Mouse (Mus musculus): Measurements from ENCODE around the gene Rnf114.

The Rnf114 gene

DNA sequence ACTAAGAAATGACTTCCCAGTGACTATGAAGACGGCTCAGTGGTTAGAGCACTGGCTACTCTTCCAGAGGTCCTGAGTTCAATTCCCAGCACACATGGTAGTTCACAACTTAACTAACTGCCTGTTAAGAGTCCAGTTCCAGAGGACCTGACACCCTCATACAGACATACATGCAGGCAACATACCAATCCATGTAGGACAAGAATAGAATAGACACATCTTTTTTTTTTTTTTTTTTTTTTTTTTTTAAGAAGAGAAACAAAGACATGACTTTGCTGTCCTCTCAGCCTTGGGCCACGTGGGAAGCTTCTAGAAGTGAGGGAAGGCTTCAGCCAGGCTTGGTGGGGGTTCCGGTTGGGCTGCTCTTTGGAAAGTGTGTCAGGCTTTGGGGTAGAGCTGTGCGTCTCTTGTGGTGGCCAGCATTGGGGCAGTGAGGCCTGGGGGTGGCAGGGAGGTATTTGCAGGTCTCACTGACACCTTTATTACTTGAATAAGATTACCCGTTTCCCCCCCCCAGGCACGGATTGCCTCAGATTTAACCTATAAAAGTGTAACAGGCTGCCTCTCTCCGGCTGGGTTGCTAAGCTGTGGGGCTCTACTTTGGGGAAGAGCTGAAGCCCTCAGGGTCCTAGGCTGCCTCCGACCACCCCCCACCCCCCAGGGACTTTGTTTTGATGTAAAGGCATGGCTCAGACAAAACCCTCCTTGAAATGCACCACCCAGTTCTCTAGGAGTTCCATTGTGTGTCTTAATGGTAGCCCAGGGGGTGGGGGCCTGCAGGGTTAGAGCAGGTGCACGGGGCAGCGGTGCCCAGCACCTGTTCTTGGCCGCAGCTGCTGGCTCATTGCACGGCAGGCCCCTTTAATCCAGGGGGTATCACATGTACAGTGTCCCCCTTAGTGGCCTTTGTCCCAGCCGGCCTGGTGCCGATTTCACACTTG, 47.4 kb downstream of the Rnf114 start:
- DNase-seq (ENCODE audit: low spot score in 2 of 2), result no peak

DNA sequence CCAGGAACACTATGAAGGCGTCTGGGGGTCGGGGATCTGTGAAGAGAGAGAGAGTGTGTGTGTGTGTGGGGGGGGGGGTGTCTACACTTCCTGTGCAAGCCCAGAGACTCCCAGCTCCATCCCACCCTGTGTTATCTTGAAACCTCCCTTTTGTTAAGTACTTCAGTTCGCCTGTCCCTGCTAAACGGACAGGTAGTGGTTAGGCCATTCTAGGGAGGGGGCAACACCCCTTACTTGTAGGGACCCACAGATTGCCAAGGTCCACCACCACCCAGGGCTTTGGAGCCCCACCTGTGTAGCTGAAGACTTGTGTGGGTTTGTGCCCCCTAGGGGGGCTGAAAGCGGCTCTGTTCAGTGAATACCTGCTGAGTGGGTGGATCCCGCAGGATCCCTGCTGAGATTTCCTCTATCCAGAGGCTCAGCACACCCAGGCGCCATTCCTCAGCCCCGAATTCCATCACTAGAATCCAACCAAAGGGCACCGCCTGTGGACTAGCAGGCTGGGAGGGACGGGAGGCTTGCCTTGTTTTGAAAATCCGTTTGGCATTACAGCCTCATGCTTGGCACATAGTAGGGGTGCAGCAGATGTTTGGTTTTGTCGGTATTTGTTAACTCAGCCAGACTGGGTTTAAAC, 48.1 kb downstream of the Rnf114 start:
- no peak for DNase-seq (ENCODE audit: low spot score in 2 of 2)

GRCm38 (mm10) chr2:167541324-167541723, 48.9 kb downstream of the Rnf114 start:
- DNase-seq (ENCODE audit: low spot score in 2 of 2), result no peak

DNA sequence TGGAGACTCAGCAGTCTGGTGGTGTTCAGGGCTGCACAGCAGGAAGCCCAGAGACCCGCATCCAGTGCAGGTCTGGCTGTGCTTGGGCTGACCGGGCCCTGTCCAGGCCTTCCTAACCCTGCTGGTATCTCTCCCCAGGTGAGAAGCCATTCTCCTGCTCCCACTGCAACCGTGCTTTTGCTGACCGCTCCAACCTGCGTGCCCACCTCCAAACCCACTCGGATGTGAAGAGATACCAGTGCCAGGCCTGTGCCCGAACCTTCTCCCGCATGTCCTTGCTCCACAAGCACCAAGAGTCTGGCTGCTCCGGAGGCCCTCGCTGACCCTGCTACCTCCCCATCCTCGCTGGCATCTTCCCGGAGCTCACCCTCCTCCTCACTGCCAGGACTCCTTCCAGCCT, 49.3 kb downstream of the Rnf114 start:
- DNase-seq (ENCODE audit: low spot score in 2 of 2), result no peak

GRCm38 (mm10) chr2:167542361-167542760, 49.9 kb downstream of the Rnf114 start:
- DNase-seq (ENCODE audit: low spot score in 2 of 2), result no peak

DNA sequence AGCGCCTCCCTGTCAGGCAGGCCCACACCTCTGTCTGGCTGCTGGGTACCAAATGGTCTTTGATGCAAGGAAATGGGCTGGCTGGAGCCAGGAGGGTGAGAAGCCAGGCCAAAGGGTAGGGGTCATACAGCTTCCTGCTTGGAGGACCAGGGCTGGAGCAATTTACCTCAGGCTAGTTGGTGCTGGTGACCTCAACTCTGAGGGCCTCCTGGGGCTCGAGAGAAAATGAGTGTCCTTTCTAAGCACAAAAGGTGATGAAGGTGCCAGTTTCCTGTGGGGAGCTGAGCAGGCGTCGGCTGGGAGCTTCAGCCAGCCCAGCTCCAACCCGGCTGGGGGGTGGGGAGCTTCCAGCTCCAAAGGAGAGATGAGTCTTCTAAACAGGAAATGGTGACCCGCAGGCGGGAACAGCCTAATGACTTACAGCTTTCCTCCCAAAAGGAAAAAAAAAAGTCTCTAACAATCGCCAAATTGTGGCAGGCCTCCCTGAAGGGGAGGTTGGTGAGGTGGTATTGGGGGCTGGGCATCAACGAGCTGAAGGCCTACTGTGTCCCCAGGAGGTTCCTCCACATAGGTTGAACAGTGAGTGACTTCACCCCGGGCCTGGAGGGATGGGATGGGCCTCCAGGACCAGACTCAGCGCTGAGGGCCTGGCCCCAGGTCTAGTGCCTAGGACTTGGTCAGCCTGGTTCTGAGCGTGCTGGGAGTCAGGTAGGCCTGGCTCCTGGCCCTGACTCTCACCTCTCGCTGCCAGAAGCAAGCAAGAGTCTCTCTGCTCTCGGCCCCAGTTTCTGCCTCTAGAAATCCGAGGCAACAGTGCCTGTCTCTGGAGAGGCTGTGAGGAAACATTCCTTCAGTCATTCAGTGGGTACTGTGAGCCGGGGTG, 50.9 kb downstream of the Rnf114 start:
- DNase-seq (ENCODE audit: low spot score in 2 of 2), result no peak

DNA sequence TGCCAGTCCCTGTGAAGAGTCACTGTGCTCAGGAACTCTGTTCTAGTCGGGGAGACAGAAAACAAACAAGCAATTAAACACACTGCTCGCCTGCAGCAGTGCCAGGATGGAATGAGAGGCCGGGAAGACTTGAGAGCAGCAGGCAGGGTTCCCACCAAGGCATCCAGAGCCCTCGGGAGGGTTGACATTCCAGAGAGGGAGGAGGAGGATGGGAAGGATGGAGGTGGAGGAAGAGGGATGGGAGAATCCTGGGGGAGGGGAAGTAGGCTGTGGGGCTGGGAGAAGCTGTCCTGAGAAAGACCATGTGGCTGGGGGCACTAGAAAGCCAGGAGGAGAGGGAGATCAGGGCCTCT, 51.5 kb downstream of the Rnf114 start:
- no peak for DNase-seq (ENCODE audit: low spot score in 2 of 2)

DNA sequence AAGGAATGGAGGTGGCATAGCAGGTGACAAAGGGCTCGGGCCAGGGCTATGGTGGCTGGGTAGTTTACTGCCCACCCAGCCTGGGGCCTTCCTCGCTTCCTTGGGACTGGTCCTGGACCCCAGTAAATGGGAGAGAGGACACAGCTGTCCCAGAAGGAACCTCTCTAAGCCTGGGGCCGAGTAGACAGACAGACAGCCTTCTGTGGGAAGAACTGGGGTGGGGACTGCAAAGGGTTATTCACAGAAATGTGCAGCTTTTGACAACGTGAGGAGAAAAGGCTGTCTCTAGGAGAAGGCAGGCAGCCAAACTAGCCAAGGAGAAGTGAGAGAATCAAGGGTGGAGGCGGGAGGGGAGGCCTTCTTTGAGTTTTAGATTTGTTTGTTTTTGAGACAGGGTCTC, 52.0 kb downstream of the Rnf114 start:
- DNase-seq (ENCODE audit: low spot score in 2 of 2), result no peak

DNA sequence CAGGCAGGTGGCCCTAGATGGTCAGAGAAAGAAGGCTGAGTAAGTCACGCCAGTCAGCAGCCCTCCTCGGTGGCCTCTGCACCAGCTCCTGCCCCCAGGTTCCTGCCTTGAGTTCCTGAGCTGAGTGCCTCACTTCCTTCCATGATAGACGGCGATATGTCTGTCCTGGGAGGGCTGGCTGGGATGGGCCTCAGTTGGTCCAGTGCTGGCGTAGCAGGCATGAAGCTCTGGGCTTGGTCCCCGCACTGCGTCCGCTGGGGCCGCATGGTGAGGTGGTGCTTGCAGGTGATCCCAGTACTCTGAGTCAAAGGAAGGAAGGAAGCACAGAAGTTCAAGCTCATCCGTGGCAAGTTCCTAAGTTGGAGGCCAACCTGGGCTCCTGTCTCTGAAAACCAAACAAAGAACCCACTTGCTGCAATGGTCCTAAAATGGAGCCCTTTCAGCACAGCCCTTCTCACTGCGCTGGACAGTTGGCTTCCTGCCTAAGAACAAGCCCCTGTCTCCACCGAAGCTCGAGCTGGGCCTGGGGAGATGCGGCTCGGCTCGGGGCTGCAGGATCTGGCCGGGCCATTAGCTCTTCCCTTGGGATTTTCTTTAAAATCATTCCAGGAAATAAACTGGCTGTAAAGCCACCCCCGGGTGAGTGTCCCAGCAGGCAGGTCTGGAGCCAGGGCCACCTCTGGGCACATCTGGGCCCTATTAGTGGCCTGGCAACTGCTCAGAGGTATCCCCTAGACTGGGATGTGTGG, 54.2 kb downstream of the Rnf114 start:
- DNase-seq (ENCODE audit: low spot score in 2 of 2), result no peak

GRCm38 (mm10) chr2:167547444-167547843, 55.0 kb downstream of the Rnf114 start:
- no peak for DNase-seq (ENCODE audit: low spot score in 2 of 2)

GRCm38 (mm10) chr2:167548961-167549360, 56.5 kb downstream of the Rnf114 start:
- DNase-seq (ENCODE audit: low spot score in 2 of 2), result no peak

- DNase-seq (ENCODE audit: low spot score in 2 of 2), result no peak
Observed at GRCm38 (mm10) chr2:167550341-167550854, 58.0 kb downstream of the Rnf114 start.

DNA sequence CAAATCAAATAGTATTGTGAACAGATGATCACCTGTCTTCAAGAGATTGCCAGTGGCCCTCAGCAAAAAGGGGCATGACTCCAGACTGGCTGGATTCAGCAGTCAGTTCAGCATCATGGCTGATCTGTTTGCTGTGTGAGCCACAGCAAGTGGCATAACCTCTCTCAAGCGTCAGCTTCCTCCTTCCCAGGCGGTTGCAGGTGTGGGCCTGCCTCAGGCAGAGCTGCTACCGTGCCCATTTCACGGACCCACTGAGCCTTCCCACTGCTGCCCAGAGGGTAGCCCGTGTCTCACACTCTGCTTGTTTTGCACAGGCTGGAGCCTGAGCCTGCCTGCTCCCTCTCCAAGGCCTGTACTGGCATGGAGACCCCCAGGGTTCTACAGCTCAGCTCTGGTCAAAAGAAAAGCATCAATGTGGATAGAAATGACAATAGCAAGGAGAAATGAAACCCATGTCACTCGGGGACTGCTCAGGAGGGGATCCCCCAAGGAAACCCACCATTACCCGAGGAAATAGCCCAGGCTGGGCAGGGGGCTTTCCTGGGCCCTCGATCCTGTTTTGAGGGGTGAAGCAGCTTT, 59.0 kb downstream of the Rnf114 start:
- DNase-seq (ENCODE audit: low spot score in 2 of 2), result no peak

DNA sequence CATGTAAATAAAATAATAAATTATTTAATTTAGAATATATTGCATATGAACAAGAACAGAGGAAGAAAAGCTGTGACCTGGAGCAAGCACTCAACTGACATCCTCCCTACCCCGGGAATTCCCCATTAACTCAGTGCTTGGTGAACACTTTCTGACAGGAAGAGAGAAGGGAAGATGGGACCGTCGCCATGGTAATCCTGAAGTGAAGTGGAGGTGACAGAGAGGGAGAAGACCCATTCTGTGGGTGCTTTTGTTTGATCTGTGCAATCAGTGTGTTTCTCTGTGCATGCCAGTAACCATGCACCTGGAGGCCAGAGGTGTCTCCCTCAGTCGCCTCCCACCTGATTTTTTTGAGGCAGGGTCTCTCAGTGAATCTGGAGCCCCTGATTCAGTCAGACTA, 59.8 kb downstream of the Rnf114 start:
- DNase-seq (ENCODE audit: low spot score in 2 of 2), result no peak

GRCm38 (mm10) chr2:167552927-167553402, 60.5 kb downstream of the Rnf114 start:
- no peak for DNase-seq (ENCODE audit: low spot score in 2 of 2)

GRCm38 (mm10) chr2:167555766-167556165, 63.3 kb downstream of the Rnf114 start:
- DNase-seq (ENCODE audit: low spot score in 2 of 2), result no peak

DNA sequence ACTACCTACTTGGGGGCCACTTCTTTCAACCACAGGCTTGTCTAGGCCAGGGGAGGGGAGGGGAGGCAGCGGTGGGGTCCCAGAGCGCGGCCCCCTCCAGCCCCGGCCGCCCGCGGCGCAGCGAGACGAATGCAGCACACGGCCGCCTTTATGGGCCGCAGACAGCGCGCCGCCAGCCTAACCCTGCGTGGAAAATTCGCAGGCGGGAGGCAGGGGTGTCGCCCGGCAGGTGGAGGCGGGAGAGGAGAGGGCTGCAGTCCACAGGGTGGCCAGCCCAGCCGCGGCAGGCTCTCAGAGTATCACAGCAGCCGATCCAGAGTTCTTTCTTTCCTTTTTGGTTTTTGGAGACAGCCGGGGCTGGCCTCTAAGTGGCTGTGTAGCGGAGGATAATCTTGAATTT, 67.0 kb downstream of the Rnf114 start:
- DNase-seq (ENCODE audit: low spot score in 2 of 2), result no peak

DNA sequence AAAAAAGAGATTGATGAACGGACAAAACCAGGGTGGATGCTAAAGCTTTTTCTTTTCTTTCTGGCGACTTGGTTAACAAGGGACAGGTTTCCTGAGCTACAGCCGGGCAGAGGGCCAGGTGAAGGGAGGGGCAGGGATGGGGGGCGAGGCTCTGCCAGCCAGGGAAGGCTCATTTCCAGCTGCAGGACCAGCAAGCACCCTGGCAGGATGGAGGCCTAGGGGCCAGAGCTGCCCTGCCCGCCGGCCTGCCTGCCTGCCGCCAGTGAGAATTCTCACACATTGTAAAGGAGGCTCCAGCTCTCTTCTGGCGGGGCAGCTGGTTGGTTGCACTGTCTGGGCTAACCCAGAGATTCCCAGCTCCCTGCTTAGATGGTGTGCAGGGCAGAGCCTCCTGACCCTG, 69.7 kb downstream of the Rnf114 start:
- no peak for DNase-seq (ENCODE audit: low spot score in 2 of 2)

- no peak for DNase-seq (ENCODE audit: low spot score in 2 of 2)
Observed at GRCm38 (mm10) chr2:167563035-167563434, 70.6 kb downstream of the Rnf114 start.

DNA sequence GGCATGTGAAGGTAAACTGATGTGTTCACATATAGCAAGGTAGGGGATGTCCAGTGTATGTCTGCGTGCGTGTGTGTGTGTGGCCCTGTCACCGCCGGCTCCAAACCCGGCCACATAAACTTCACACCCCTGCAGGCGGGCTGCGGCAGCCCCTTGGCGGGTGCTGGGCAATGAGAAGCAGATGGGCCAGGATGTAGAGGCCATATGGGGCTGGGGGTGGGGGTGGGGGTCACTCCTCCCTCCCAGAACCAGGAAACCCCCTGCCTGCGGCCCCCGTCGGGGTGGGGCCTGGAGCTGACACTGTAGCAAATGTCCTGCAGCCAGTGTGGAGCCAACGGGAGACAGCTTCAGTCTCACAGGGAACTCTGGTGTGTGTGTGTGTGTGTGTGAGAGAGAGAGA, 71.3 kb downstream of the Rnf114 start:
- no peak for DNase-seq (ENCODE audit: low spot score in 2 of 2)
